Mouse (Mus musculus) thymus, adult 2 months (tissue): Measurements from ENCODE around the gene Spire2.

ENCODE experiments used
- CTCF ChIP-seq: fragments of 200-500 bp; IDR thresholded peaks from 2 replicates; pipeline ENCODE4 v1.5.1; 2012; ENCODE audit warnings: mild to moderate bottlenecking, control low read depth, low read length, moderate library complexity, borderline replicate concordance; ENCODE audit not compliant: control insufficient read depth, poor library complexity, insufficient read depth; ENCODE audit errors: extremely low read depth
- POLR2A ChIP-seq: fragments of 200-500 bp; IDR thresholded peaks from 2 replicates; pipeline ENCODE4 v1.6.1; 2012; ENCODE audit warnings: mild to moderate bottlenecking, low read length, control low read depth, moderate library complexity; ENCODE audit not compliant: control insufficient read depth, poor library complexity, insufficient read depth; ENCODE audit errors: extremely low read depth

- TF ChIP-seq CTCF (no peak), POLR2A (no peak)
Observed at GRCm38 (mm10) chr8:123342253-123342652, 9.7 kb downstream of the Spire2 start.
